9 mouse cellular contexts compared by ENCODE assay signal in genomic region chr15:84120612-84121011, GRCm38 (mm10). TPM values are rescaled to one million over a fixed set of nuclear protein-coding genes. Genes with fewer than 3 reads are reported as not detected.
DNase-seq lines count a peak whose midpoint lies in the region; ATAC-seq and TF ChIP-seq lines count a peak whose summit lies in the region.
"Had no signal": no experiment of that assay in that cellular context is flagged by ENCODE, and none has a peak within 500 bp of the region (broad histone marks: within the 10 kb centered on the region; RNA-seq: fewer than 3 reads in every experiment).

No protein-coding gene starts in this region.

- no peak overlapping the region for H3K27ac ChIP-seq in heart, postnatal 0 days (ENCODE audit: low read depth)
- H3K27ac ChIP-seq in heart, embryonic 11.5 days (ENCODE audit: low read depth, low read length): no peak overlapping the region
- H3K27ac ChIP-seq in hindbrain, embryonic 12.5 days: no peak overlapping the region
- H3K27ac ChIP-seq: hindbrain, embryonic 15.5 days had no signal

- TF ChIP-seq CTCF in heart, postnatal 0 days (IDR thresholded peaks at IDR 0.05; ENCODE audit: low read depth): peak; percentile 48

- no peaks in the 10 kb centered on the region for H3K36me3 ChIP-seq in heart, postnatal 0 days (replicated peaks; ENCODE audit: control insufficient read depth, insufficient read depth, low read length)
- no peaks in the 10 kb centered on the region for H3K36me3 ChIP-seq in heart, embryonic 11.5 days (ENCODE audit: control insufficient read depth, insufficient read depth, low read length)
- H3K36me3 ChIP-seq in hindbrain, embryonic 12.5 days: no peaks in the 10 kb centered on the region
- H3K36me3 ChIP-seq: hindbrain, embryonic 15.5 days had no signal

- no peaks in the 10 kb centered on the region for H3K27me3 ChIP-seq in heart, postnatal 0 days (ENCODE audit: control insufficient read depth, insufficient read depth, low read length)
- 0 out of 2 replicates have a peak, but pooled peaks cover 4% of the 10 kb centered on the region for H3K27me3 ChIP-seq in heart, embryonic 11.5 days (ENCODE audit: control insufficient read depth, insufficient read depth, low read length)
- H3K27me3 ChIP-seq in hindbrain, embryonic 12.5 days: no peaks in the 10 kb centered on the region
- H3K27me3 ChIP-seq: hindbrain, embryonic 15.5 days had no signal

- no peaks in the 10 kb centered on the region for H3K9me3 ChIP-seq in heart, postnatal 0 days (replicated peaks; ENCODE audit: control insufficient read depth, low read length)
- H3K9me3 ChIP-seq in heart, embryonic 11.5 days (replicated peaks; ENCODE audit: control insufficient read depth, low read length): no peaks in the 10 kb centered on the region
- no peaks in the 10 kb centered on the region for H3K9me3 ChIP-seq in hindbrain, embryonic 12.5 days (replicated peaks)
- H3K9me3 ChIP-seq: hindbrain, embryonic 15.5 days had no signal

- no peak overlapping the region for H3K4me3 ChIP-seq in heart, postnatal 0 days (ENCODE audit: low read depth, low read length)
- no peak overlapping the region for H3K4me3 ChIP-seq in heart, embryonic 11.5 days (ENCODE audit: low read depth, low read length)
- no peak overlapping the region for H3K4me3 ChIP-seq in hindbrain, embryonic 12.5 days
- H3K4me3 ChIP-seq: hindbrain, embryonic 15.5 days had no signal

- no peaks in the 10 kb centered on the region for H3K4me1 ChIP-seq in heart, postnatal 0 days (ENCODE audit: control insufficient read depth, insufficient read depth)
- no peaks in the 10 kb centered on the region for H3K4me1 ChIP-seq in heart, embryonic 11.5 days (ENCODE audit: control insufficient read depth, insufficient read depth, low read length)
- H3K4me1 ChIP-seq in hindbrain, embryonic 12.5 days: no peaks in the 10 kb centered on the region
- H3K4me1 ChIP-seq: hindbrain, embryonic 15.5 days had no signal

- WGBS in heart, postnatal 0 days: 24% methylated on average over 6 of the region's 6 CpGs
- WGBS in heart, embryonic 11.5 days (ENCODE audit: insufficient replicate concordance): 25% methylated on average over 6 of the region's 6 CpGs
- 26% methylated on average over 6 of the region's 6 CpGs for WGBS in hindbrain, embryonic 12.5 days

- H3K4me2 ChIP-seq in heart, postnatal 0 days (ENCODE audit: low read depth, low read length): no peak overlapping the region
- H3K4me2 ChIP-seq in heart, embryonic 11.5 days: no peak overlapping the region
- no peak overlapping the region for H3K4me2 ChIP-seq in hindbrain, embryonic 12.5 days (replicated peaks)
- H3K4me2 ChIP-seq: hindbrain, embryonic 15.5 days had no signal

- no peak for ATAC-seq in heart, postnatal 0 days (ENCODE audit: insufficient read depth, low read depth)
- ATAC-seq in heart, embryonic 11.5 days (replicated peaks; ENCODE audit: insufficient number of reproducible peaks, low FRiP score, low TSS enrichment): no peak
- peak; percentile 75 for ATAC-seq in common myeloid progenitor, adult 5-6 weeks (replicated peaks; ENCODE audit: low read depth, poor library complexity, severe bottlenecking)
- no peak for ATAC-seq in hindbrain, embryonic 12.5 days (ENCODE audit: low FRiP score)

- no peak for TF ChIP-seq EP300 in heart, postnatal 0 days (IDR thresholded peaks at IDR 0.05; ENCODE audit: low read depth)

- H3K9ac ChIP-seq in heart, postnatal 0 days (replicated peaks; ENCODE audit: low read depth, low read length): no peak overlapping the region
- H3K9ac ChIP-seq in heart, embryonic 11.5 days (ENCODE audit: low read depth, low read length): no peak overlapping the region
- no peak overlapping the region for H3K9ac ChIP-seq in hindbrain, embryonic 12.5 days
- H3K9ac ChIP-seq: hindbrain, embryonic 15.5 days had no signal

- DNase-seq in heart, postnatal 0 days (ENCODE audit: low spot score): no peak
- DNase-seq in right cerebral cortex, adult 2 months (ENCODE audit: low spot score in 2 of 2): peak; percentile 33 to 35
- no peak for DNase-seq in right cerebral cortex, postnatal 36 days (ENCODE audit: low spot score in 2 of 2)
- DNase-seq in retina, postnatal 1 day: peak; percentile 63
- DNase-seq in ovary, postnatal 10 days (ENCODE audit: low spot score): no peak

RNA-seq across cellular contexts. Expression of gene Pnpla5, which starts 2.4 kb away (rescaled TPM):
- not detected in 2 replicates for total RNA-seq in heart, postnatal 0 days (2014; rRNA removed; ENCODE audit: low replicate concordance)
- polyA plus RNA-seq in heart, postnatal 0 days (2015; fragmentation: Nextera tagmentation; extraction: Ambion mirVana): not detected in 2 replicates
- not detected in 2 replicates for polyA plus RNA-seq in heart, embryonic 11.5 days (2014; fragmentation: Nextera tagmentation; extraction: Ambion mirVana)
- not detected in 2 replicates for total RNA-seq in common myeloid progenitor, adult 5-6 weeks (2017)
- not detected in 2 replicates for polyA plus RNA-seq in hindbrain, embryonic 12.5 days (2016; fragmentation: Nextera tagmentation; extraction: Ambion mirVana)
- polyA plus RNA-seq: hindbrain, embryonic 15.5 days had no signal

RNA-seq across cellular contexts. Expression of gene Sult4a1, which starts 15.1 kb away (rescaled TPM):
- 0.46 TPM in 1 of 2 replicates, not detected in the other for total RNA-seq in heart, postnatal 0 days (2014; rRNA removed; ENCODE audit: low replicate concordance)
- 0.18 and 0.29 TPM in 2 replicates for polyA plus RNA-seq in heart, postnatal 0 days (2015; fragmentation: Nextera tagmentation; extraction: Ambion mirVana)
- polyA plus RNA-seq in heart, embryonic 11.5 days (2014; fragmentation: Nextera tagmentation; extraction: Ambion mirVana): 0.49 and 0.87 TPM in 2 replicates
- not detected in 2 replicates for total RNA-seq in common myeloid progenitor, adult 5-6 weeks (2017)
- 29.1 and 29.2 TPM in 2 replicates for polyA plus RNA-seq in hindbrain, embryonic 12.5 days (2016; fragmentation: Nextera tagmentation; extraction: Ambion mirVana)

RNA-seq across cellular contexts. Expression of gene Pnpla3, which starts 47.0 kb away (rescaled TPM):
- total RNA-seq in heart, postnatal 0 days (2014; rRNA removed; ENCODE audit: low replicate concordance): not detected in 2 replicates
- polyA plus RNA-seq in heart, postnatal 0 days (2015; fragmentation: Nextera tagmentation; extraction: Ambion mirVana): 0.32 and 0.48 TPM in 2 replicates
- 0.34 and 0.97 TPM in 2 replicates for polyA plus RNA-seq in heart, embryonic 11.5 days (2014; fragmentation: Nextera tagmentation; extraction: Ambion mirVana)
- not detected in 2 replicates for total RNA-seq in common myeloid progenitor, adult 5-6 weeks (2017)
- polyA plus RNA-seq in hindbrain, embryonic 12.5 days (2016; fragmentation: Nextera tagmentation; extraction: Ambion mirVana): 2.7 and 3.0 TPM in 2 replicates

RNA-seq across cellular contexts. Expression of gene Efcab6, which starts 55.4 kb away (rescaled TPM):
- total RNA-seq in heart, postnatal 0 days (2014; rRNA removed; ENCODE audit: low replicate concordance): 0.12 TPM in 1 of 2 replicates, not detected in the other
- 0.08 TPM in 1 of 2 replicates, not detected in the other for polyA plus RNA-seq in heart, postnatal 0 days (2015; fragmentation: Nextera tagmentation; extraction: Ambion mirVana)
- polyA plus RNA-seq in heart, embryonic 11.5 days (2014; fragmentation: Nextera tagmentation; extraction: Ambion mirVana): 0.08 TPM in 1 of 2 replicates, not detected in the other
- total RNA-seq in common myeloid progenitor, adult 5-6 weeks (2017): not detected in 2 replicates
- polyA plus RNA-seq in hindbrain, embryonic 12.5 days (2016; fragmentation: Nextera tagmentation; extraction: Ambion mirVana): 0.12 and 0.46 TPM in 2 replicates

Comparison
In these comparisons a context has a peak if more than half of its experiments do, and no peak if none do; other contexts are left out.
1. DNase-seq: peak in right cerebral cortex, adult 2 months (2 of 2) and retina, postnatal 1 day (single experiment); none in heart, postnatal 0 days (single experiment), right cerebral cortex, postnatal 36 days (0 of 2) and ovary, postnatal 10 days (single experiment).
2. RNA of gene Sult4a1, which starts 15.1 kb away (polyA plus RNA-seq): 29.1 to 29.2 TPM in hindbrain, embryonic 12.5 days; 0.49 to 0.87 TPM in heart, embryonic 11.5 days and 0.18 to 0.29 TPM in heart, postnatal 0 days; every median in the first group is over 10 times any median in the second.